Mouse (Mus musculus) megakaryocyte, embryonic 14.5 days (primary cell): ENCODE results near the gene D130052B06Rik.

Experiments
- FLI1 ChIP-seq: IDR thresholded peaks from 2 replicates; pipeline ENCODE4 v1.6.1; 2012; ENCODE audit warnings: low read length, inconsistent platforms, mixed read lengths
- GATA1 ChIP-seq: IDR thresholded peaks from 3 replicates; pipeline ENCODE4 v1.6.1; 2012; ENCODE audit warnings: mixed read lengths, low read length, inconsistent platforms, borderline replicate concordance

DNA sequence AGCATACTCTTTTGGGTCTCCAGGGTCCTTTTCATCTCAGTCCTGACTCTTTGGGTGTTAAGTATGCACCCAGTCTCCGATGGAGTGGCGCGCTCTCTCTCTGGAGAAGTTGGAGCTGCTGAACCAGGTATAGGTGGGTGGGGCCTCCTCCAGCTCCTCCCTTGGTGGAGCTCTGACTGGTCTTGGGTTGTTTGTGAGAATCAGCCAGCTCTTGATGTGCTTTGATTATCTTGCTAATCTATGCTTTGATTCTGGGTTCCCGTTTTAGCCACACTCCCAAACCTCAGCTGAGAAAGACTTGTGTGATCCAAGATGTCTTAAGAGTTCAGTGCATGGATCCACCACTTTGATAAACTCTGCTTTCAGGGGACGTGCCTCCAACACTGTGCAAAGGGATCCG, 20.2 kb upstream of the D130052B06Rik start, which contains the start of gene Gabrp:
- TF ChIP-seq GATA1 = no peak
- no peak for TF ChIP-seq FLI1
